Mouse (Mus musculus) MEL (cell line): ENCODE data around the gene Rbms3. TPM values are rescaled to one million over a fixed set of nuclear protein-coding genes. Genes with fewer than 3 reads are reported as not detected.

Experiments
- DNase-seq: peaks from one replicate; pipeline ENCODE4 v3.0.0; 2011; ENCODE audit warnings: low read depth, low spot score
- H3K27ac ChIP-seq: 2 replicates; pipeline ENCODE4 v1.5.1; 2012; ENCODE audit warnings: low read depth, mild to moderate bottlenecking, control low read depth, low read length, moderate library complexity; ENCODE audit not compliant: control insufficient read depth
- H3K27me3 ChIP-seq, 2 experiments: fragments of 150-350 bp in 1 of 2; sonication (generic) in 1 of 2; 2 replicates each; pipeline ENCODE4 v1.6.1; 2012; ENCODE audit warnings: low read length in 2 of 2, mild to moderate bottlenecking in 2 of 2, improper control_type of control experiment in 1 of 2, moderate library complexity in 1 of 2; ENCODE audit not compliant: insufficient read depth in 2 of 2, control insufficient read depth in 1 of 2
- H3K36me3 ChIP-seq, 2 experiments: 2 replicates each; pipeline ENCODE4 v1.6.1; 2012 to 2014; ENCODE audit warnings: low read length in 2 of 2, improper control_type of control experiment in 1 of 2, inconsistent platforms in 1 of 2, mild to moderate bottlenecking in 1 of 2; ENCODE audit not compliant: insufficient read depth in 2 of 2, control insufficient read depth in 1 of 2
- H3K4me1 ChIP-seq, 2 experiments: fragments of 150-350 bp in 1 of 2; sonication (generic) in 1 of 2; 2 replicates each; pipeline ENCODE4 v1.6.1; 2012; ENCODE audit warnings: low read length in 2 of 2, improper control_type of control experiment in 1 of 2, mild to moderate bottlenecking in 1 of 2; ENCODE audit not compliant: insufficient read depth in 2 of 2, control insufficient read depth in 1 of 2
- H3K4me3 ChIP-seq, 2 experiments: fragments of 150-350 bp in 1 of 2; sonication (generic) in 1 of 2; 2 replicates each; pipeline ENCODE4 v1.5.1; 2012; ENCODE audit warnings: low read depth in 2 of 2, low read length in 2 of 2, mild to moderate bottlenecking in 2 of 2, moderate library complexity in 2 of 2, control low read depth in 1 of 2, improper control_type of control experiment in 1 of 2; ENCODE audit not compliant: control insufficient read depth in 1 of 2, insufficient read depth in 1 of 2
- H3K79me2 ChIP-seq: 2 replicates; pipeline ENCODE4 v1.6.1; 2012; ENCODE audit warnings: mild to moderate bottlenecking, low read length, moderate library complexity; ENCODE audit not compliant: control insufficient read depth, poor library complexity, insufficient read depth
- H3K9ac ChIP-seq: 2 replicates; pipeline ENCODE4 v1.6.1; 2012; ENCODE audit warnings: low read depth, mild to moderate bottlenecking, control low read depth, low read length, moderate library complexity; ENCODE audit not compliant: control insufficient read depth, poor library complexity, severe bottlenecking
- H3K9me3 ChIP-seq: fragments of 150-350 bp; sonication (generic); replicated peaks from 2 replicates; pipeline ENCODE4 v1.6.1; 2012; ENCODE audit warnings: mild to moderate bottlenecking, low read length, improper control_type of control experiment, moderate library complexity; ENCODE audit not compliant: insufficient read depth
- HCFC1 ChIP-seq: IDR thresholded peaks from 2 replicates; pipeline ENCODE4 v1.6.1; 2012; ENCODE audit warnings: low read depth, mild to moderate bottlenecking, inconsistent platforms, low read length, improper control_type of control experiment, moderate library complexity
- JUND ChIP-seq: IDR thresholded peaks from 2 replicates; pipeline ENCODE4 v1.6.1; 2011; ENCODE audit warnings: low read depth, mild to moderate bottlenecking, improper control_type of control experiment, low read length
- KAT2A ChIP-seq: conservative IDR thresholded peaks from 2 replicates; pipeline ENCODE4 v1.6.1; 2012; ENCODE audit warnings: low read depth, low read length, improper control_type of control experiment, inconsistent platforms
- MAX ChIP-seq: IDR thresholded peaks from 2 replicates; pipeline ENCODE4 v1.6.1; 2011; ENCODE audit warnings: low read length, improper control_type of control experiment
- MYB ChIP-seq: IDR thresholded peaks from 2 replicates; pipeline ENCODE4 v1.6.1; 2011; ENCODE audit warnings: mild to moderate bottlenecking, low read depth, low read length, improper control_type of control experiment
- MYC ChIP-seq: IDR thresholded peaks from 2 replicates; pipeline ENCODE4 v1.6.1; 2011; ENCODE audit warnings: low read depth, mild to moderate bottlenecking, low read length, improper control_type of control experiment, moderate library complexity
- NELFE ChIP-seq: IDR thresholded peaks from 2 replicates; pipeline ENCODE4 v1.6.1; 2011; ENCODE audit warnings: low read depth, low read length, improper control_type of control experiment
- POLR2A ChIP-seq, 2 experiments: IDR thresholded peaks; 2 replicates each; pipeline ENCODE4 v1.6.1; 2011 to 2012; ENCODE audit warnings: low read length in 2 of 2, mild to moderate bottlenecking in 2 of 2, control low read depth in 1 of 2, improper control_type of control experiment in 1 of 2, low read depth in 1 of 2, moderate library complexity in 1 of 2; ENCODE audit not compliant: control insufficient read depth in 1 of 2, insufficient read depth in 1 of 2, poor library complexity in 1 of 2
- RAD21 ChIP-seq: IDR thresholded peaks from 2 replicates; pipeline ENCODE4 v1.6.1; 2011; ENCODE audit warnings: mild to moderate bottlenecking, low read depth, low read length, improper control_type of control experiment
- TAL1 ChIP-seq: IDR thresholded peaks from 2 replicates; pipeline ENCODE4 v1.6.1; 2012; ENCODE audit warnings: mild to moderate bottlenecking, inconsistent platforms, low read length, moderate library complexity, mixed read lengths
- TBP ChIP-seq: IDR thresholded peaks from 2 replicates; pipeline ENCODE4 v1.8.0; 2011; ENCODE audit warnings: low read depth, low read length, improper control_type of control experiment
- TCF12 ChIP-seq: IDR thresholded peaks from 2 replicates; pipeline ENCODE4 v1.6.1; 2014; ENCODE audit warnings: low read depth, mild to moderate bottlenecking, inconsistent platforms, low read length, improper control_type of control experiment, moderate library complexity
- UBTF ChIP-seq: IDR thresholded peaks from 2 replicates; pipeline ENCODE4 v1.6.1; 2012; ENCODE audit warnings: low read depth, mild to moderate bottlenecking, inconsistent platforms, low read length, improper control_type of control experiment, moderate library complexity, borderline replicate concordance; ENCODE audit not compliant: insufficient read depth
- ZNF384 ChIP-seq: IDR thresholded peaks from 2 replicates; pipeline ENCODE4 v1.6.1; 2012; ENCODE audit warnings: low read depth, mild to moderate bottlenecking, inconsistent platforms, low read length, improper control_type of control experiment
- polyA plus RNA-seq, 2 experiments: library from polyadenylated mRNA; stranded (reverse) in 1 of 2; unstranded in 1 of 2; fragments of >175 nt in 1 of 2; fragments of >200 nt in 1 of 2; gene quantifications; 2 replicates each; pipeline versions ENCODE4 v1.2.1 to v1.2.4; 2012; ENCODE audit warnings: low replicate concordance in 2 of 2, low read depth in 1 of 2; ENCODE audit not compliant: insufficient read length in 2 of 2, insufficient read depth in 1 of 2, missing spikeins in 1 of 2
- total RNA-seq: library from RNA; depleted of rRNA; stranded (reverse); fragments of 300-350 nt; gene quantifications from 2 replicates; pipeline ENCODE4 v1.2.3, GENCODE M21; 2012

Rbms3 gene
- total and polyA plus RNA-seq, 3 experiments = not detected

- Histone ChIP-seq H3K79me2 (no peaks in the 10 kb centered on the region), H3K9ac (no peak overlapping the region), H3K9me3 (no peaks in the 10 kb centered on the region), H3K4me3 (no peak overlapping the region), H3K27ac (no peak overlapping the region), H3K4me1 (no peaks in the 10 kb centered on the region), H3K36me3 (no peaks in the 10 kb centered on the region), H3K27me3 (no peaks in the 10 kb centered on the region)
- DNase-seq = no peak
- TF ChIP-seq TAL1 (no peak), RAD21 (no peak), KAT2A (no peak)
These were observed 63.4 kb downstream of the Rbms3 start for GRCm38 (mm10) chr9:117566293-117566692.

- Histone ChIP-seq H3K36me3 (no peaks in the 10 kb centered on the region), H3K9me3 (no peaks in the 10 kb centered on the region), H3K27ac (no peak overlapping the region), H3K9ac (no peak overlapping the region), H3K79me2 (no peaks in the 10 kb centered on the region), H3K4me3 (no peak overlapping the region), H3K4me1 (no peaks in the 10 kb centered on the region), H3K27me3 (no peaks in the 10 kb centered on the region)
- DNase-seq = no peak
- no peak for TF ChIP-seq NELFE
- no peak for TF ChIP-seq TBP
- TF ChIP-seq TAL1 = no peak
- no peak for TF ChIP-seq MAX
These were observed 71.2 kb downstream of the Rbms3 start for GRCm38 (mm10) chr9:117558562-117558961.

GRCm38 (mm10) chr9:117554356-117554755 is 75.4 kb downstream of the Rbms3 start:
- TF ChIP-seq MYB = no peak
- TF ChIP-seq HCFC1 = no peak
- TF ChIP-seq, all 39 proteins: peak for 0
- Histone ChIP-seq H3K36me3 (no peaks in the 10 kb centered on the region), H3K79me2 (no peaks in the 10 kb centered on the region), H3K27ac (no peak overlapping the region), H3K4me1 (no peaks in the 10 kb centered on the region), H3K9me3 (no peaks in the 10 kb centered on the region), H3K4me3 (no peak overlapping the region), H3K27me3 (no peaks in the 10 kb centered on the region), H3K9ac (no peak overlapping the region)
- no peak for DNase-seq

GRCm38 (mm10) chr9:117529281-117529680 is 100.4 kb downstream of the Rbms3 start:
- no peak overlapping the region for H3K27ac ChIP-seq
- no peaks in the 10 kb centered on the region for H3K79me2 ChIP-seq
- no peaks in the 10 kb centered on the region for H3K36me3 ChIP-seq
- no peaks in the 10 kb centered on the region for H3K9me3 ChIP-seq
- H3K9ac ChIP-seq = no peak overlapping the region
- H3K27me3 ChIP-seq = no peaks in the 10 kb centered on the region
- DNase-seq = no peak
- H3K4me1 ChIP-seq = no peaks in the 10 kb centered on the region
- H3K4me3 ChIP-seq = no peak overlapping the region
- TF ChIP-seq MYC (no peak), ZNF384 (no peak), TAL1 (no peak), TCF12 (no peak), JUND (no peak), POLR2A (IDR thresholded peaks at IDR 0.05; ENCODE audit: control insufficient read depth in 1 of 2, insufficient read depth in 1 of 2, low read depth in 1 of 2, low read length in 2 of 2, poor library complexity in 1 of 2) (no peak), UBTF (no peak)
